Mouse (Mus musculus) cerebellum, adult 2 months (tissue): ENCODE measurements around the gene Cngb1.

Experiments used
- CTCF ChIP-seq: fragments of 200-500 bp; IDR thresholded peaks from 2 replicates; pipeline ENCODE4 v1.5.1; 2011; ENCODE audit warnings: low read depth, mild to moderate bottlenecking, control low read depth, low read length, moderate library complexity, borderline replicate concordance; ENCODE audit not compliant: insufficient read depth
- POLR2A ChIP-seq: fragments of 200-500 bp; IDR thresholded peaks from 2 replicates; pipeline ENCODE4 v1.6.1; 2011; ENCODE audit warnings: low read length, control low read depth, borderline replicate concordance; ENCODE audit not compliant: insufficient read depth

DNA sequence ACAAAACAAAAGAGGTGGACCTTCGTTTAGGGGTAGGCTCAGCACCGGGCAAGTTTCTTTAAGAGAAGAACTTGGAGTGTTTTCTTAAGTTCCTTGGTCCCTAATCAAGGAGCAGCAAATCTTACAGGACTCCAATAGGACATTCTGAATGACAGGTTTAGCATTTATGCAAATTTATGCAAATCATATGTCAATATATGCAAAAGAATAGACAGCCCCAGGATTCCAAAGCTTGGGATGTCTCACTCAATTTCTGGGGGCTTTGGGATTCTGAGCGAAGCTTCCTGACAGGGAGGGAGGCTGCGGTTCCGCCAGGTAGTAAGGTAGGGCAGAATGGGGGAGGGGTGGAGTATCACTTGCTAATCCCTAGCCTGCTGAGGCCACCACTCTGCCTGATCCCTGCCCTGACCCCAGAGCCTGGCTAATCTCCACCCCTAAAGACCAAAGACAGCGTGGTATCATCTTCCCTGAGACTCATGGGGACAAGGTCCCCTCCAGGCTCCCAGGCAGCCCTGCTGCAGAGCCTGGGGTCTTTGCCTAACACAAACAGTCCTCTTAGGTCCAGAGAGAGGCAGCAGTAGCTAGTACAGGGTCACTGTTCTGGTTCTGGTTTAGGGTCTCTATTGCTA lies 4.1 kb upstream of the Cngb1 start, which contains the start of gene Tepp:
- TF ChIP-seq POLR2A (no peak), CTCF (no peak)
